Mouse (Mus musculus) liver, postnatal 0 days (tissue): ENCODE data around the gene Naif1. TPM values are rescaled to one million over a fixed set of nuclear protein-coding genes. Genes with fewer than 3 reads are reported as not detected.

Experiments used
- ATAC-seq: fragments of 200-750 bp; cut with Nextera tagmentation; 2 replicates; pipeline ENCODE4 v1.8.0; 2017; ENCODE audit warnings: mild to moderate bottlenecking, moderate library complexity
- DNase-seq: peaks from one replicate; pipeline ENCODE4 v3.0.0-alpha.2; 2016
- H3K27ac ChIP-seq: fragments of 300-500 bp; sonication (generic); 2 replicates; pipeline ENCODE4 v1.5.1; 2014; ENCODE audit warnings: antibody characterized with exemption, moderate library complexity, mild to moderate bottlenecking, low read depth
- H3K27me3 ChIP-seq: fragments of 300-500 bp; sonication (generic); 2 replicates; pipeline ENCODE4 v1.6.1; 2014; ENCODE audit warnings: low read length, control low read depth, mixed read lengths; ENCODE audit not compliant: insufficient read depth
- H3K36me3 ChIP-seq: fragments of 300-500 bp; sonication (generic); replicated peaks from 2 replicates; pipeline ENCODE4 v1.6.1; 2014; ENCODE audit warnings: mild to moderate bottlenecking, control low read depth, low read length, moderate library complexity, mixed read lengths; ENCODE audit not compliant: insufficient read depth
- H3K4me1 ChIP-seq: fragments of 300-500 bp; sonication (generic); 2 replicates; pipeline ENCODE4 v1.6.1; 2014; ENCODE audit warnings: antibody characterized with exemption, mild to moderate bottlenecking, control low read depth; ENCODE audit not compliant: insufficient read depth
- H3K4me2 ChIP-seq: fragments of 300-500 bp; sonication (generic); 2 replicates; pipeline ENCODE4 v1.6.1; 2014; ENCODE audit warnings: low read depth, mild to moderate bottlenecking, low read length, moderate library complexity, mixed read lengths
- H3K4me3 ChIP-seq: fragments of 300-500 bp; sonication (generic); 2 replicates; pipeline ENCODE4 v1.5.1; 2014; ENCODE audit warnings: low read depth, low read length
- H3K9ac ChIP-seq: fragments of 300-500 bp; sonication (generic); replicated peaks from 2 replicates; pipeline ENCODE4 v1.6.1; 2014; ENCODE audit warnings: mild to moderate bottlenecking, moderate library complexity
- H3K9me3 ChIP-seq: fragments of 300-500 bp; sonication (generic); 2 replicates; pipeline ENCODE4 v1.6.1; 2016; ENCODE audit warnings: mild to moderate bottlenecking, control low read depth, low read length, mixed read lengths
- CTCF ChIP-seq: sonication (generic); IDR thresholded peaks from 2 replicates; pipeline ENCODE4 v1.5.1; 2016; ENCODE audit warnings: antibody characterized with exemption, low read depth
- EP300 ChIP-seq: IDR thresholded peaks from 2 replicates; pipeline ENCODE4 v1.6.1; 2016; ENCODE audit warnings: antibody characterized with exemption, low read depth, mild to moderate bottlenecking
- WGBS: fragments of 180-500 bp; shearing (Covaris S2); extraction: QIAGEN DNeasy Blood & Tissue Kit; methylation state at CpG from one replicate; pipeline ENCODE4 v1.1.7; 2014; ENCODE audit not compliant: insufficient replicate concordance; 5-methylcytosine and 5-hydroxymethylcytosine counted together
- polyA plus RNA-seq: library from polyadenylated mRNA; unstranded; fragments of >200 nt; fragmentation: Nextera tagmentation; extraction: Ambion mirVana; gene quantifications from 2 replicates; pipeline ENCODE4 v1.2.1, GENCODE M21; 2015

The Naif1 gene
- polyA plus RNA-seq, 1 experiment from 2014 or later, result 1.6 TPM

GRCm38 (mm10) chr2:32482351-32482750 lies 32.1 kb downstream of the Naif1 start:
- 0 out of 2 replicates have a peak, but pooled peaks cover 4% of the 10 kb centered on the region for H3K9me3 ChIP-seq
- WGBS, result 88% methylated on average over 8 of the region's 8 CpGs
- H3K36me3 ChIP-seq, result no peaks in the 10 kb centered on the region
- ATAC-seq (no peak), DNase-seq (no peak)
- H3K4me1 ChIP-seq, result peaks cover 10% of the 10 kb centered on the region; the same call in 1 of the 2 replicates
- no peak overlapping the region for H3K4me3 ChIP-seq
- H3K9ac ChIP-seq, result no peak overlapping the region
- TF ChIP-seq EP300 (no peak), CTCF (no peak)
- no peak overlapping the region for H3K27ac ChIP-seq
- H3K4me2 ChIP-seq, result no peak overlapping the region
- H3K27me3 ChIP-seq, result no peaks in the 10 kb centered on the region

GRCm38 (mm10) chr2:32483179-32483875 lies 33.1 kb downstream of the Naif1 start:
- WGBS, result 71% methylated on average over 9 of the region's 9 CpGs
- Histone ChIP-seq H3K36me3 (no peaks in the 10 kb centered on the region), H3K9me3 (0 out of 2 replicates have a peak, but pooled peaks cover 4% of the 10 kb centered on the region), H3K9ac (no peak overlapping the region), H3K27ac (no peak overlapping the region), H3K4me3 (no peak overlapping the region), H3K4me2 (no peak overlapping the region), H3K27me3 (no peaks in the 10 kb centered on the region), H3K4me1 (peaks cover 10% of the 10 kb centered on the region; the same call in 1 of the 2 replicates)
- no peak for ATAC-seq
- TF ChIP-seq CTCF, result peak; percentile 44
- TF ChIP-seq EP300, result no peak
- DNase-seq, result no peak

DNA sequence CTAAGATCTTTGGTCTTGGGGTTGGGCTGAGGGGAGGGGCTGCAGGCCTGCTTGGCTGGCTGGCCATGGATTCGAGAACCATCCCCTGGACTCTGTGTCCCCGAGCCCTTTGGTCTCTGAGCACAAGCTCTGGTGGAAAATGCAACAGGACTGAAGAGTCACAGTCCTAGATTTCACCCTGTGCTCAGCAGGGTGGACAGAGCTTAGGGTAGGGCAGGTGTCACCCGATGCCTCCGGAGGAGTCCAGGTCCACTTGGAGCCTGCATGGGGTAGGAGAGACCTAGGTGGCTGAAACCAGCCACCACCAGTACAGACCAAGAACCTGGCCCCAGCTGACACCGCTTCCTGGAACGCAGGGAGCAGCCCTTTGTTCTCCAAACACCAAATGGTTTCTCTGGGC lies 34.7 kb downstream of the Naif1 start:
- Histone ChIP-seq H3K9me3 (no peaks in the 10 kb centered on the region), H3K4me1 (peaks cover 10% of the 10 kb centered on the region; the same call in 1 of the 2 replicates), H3K9ac (no peak overlapping the region), H3K27me3 (no peaks in the 10 kb centered on the region), H3K4me3 (no peak overlapping the region), H3K4me2 (no peak overlapping the region), H3K27ac (no peak overlapping the region), H3K36me3 (no peaks in the 10 kb centered on the region)
- ATAC-seq (no peak), DNase-seq (no peak)
- WGBS, result 77% methylated on average over 6 of the region's 6 CpGs
- TF ChIP-seq EP300, result no peak
- no peak for TF ChIP-seq CTCF

DNA sequence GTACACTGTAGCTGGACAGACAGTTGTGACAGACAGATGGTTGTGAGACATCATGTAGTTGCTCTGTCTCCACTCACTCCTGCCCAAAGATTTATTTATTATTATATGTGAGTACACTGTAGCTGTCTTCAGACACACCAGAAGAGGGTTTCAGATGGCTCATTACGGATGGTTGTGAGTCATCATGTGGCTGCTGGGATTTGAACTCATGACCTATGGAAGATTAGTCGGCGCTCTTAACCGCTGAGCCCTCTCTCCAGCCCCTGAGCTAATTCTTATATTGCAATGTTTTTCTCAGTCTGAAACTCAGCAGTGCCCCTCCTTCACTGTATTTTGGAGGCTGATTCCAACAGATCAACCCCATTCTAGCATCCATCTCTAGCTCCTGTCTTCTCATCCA lies 35.5 kb downstream of the Naif1 start:
- H3K36me3 ChIP-seq, result no peaks in the 10 kb centered on the region
- no peak for TF ChIP-seq CTCF
- no peak for TF ChIP-seq EP300
- WGBS, result 84% methylated on average over 4 of the region's 4 CpGs
- peak overlapping the region; percentile 38; the same call in 1 of the 2 replicates for H3K9ac ChIP-seq
- ATAC-seq (no peak), DNase-seq (no peak)
- H3K4me3 ChIP-seq, result no peak overlapping the region
- no peak overlapping the region for H3K27ac ChIP-seq
- H3K4me1 ChIP-seq, result peaks cover 10% of the 10 kb centered on the region; the same call in 1 of the 2 replicates
- H3K9me3 ChIP-seq, result no peaks in the 10 kb centered on the region
- no peaks in the 10 kb centered on the region for H3K27me3 ChIP-seq
- no peak overlapping the region for H3K4me2 ChIP-seq

GRCm38 (mm10) chr2:32486155-32486554 lies 35.9 kb downstream of the Naif1 start:
- WGBS, result 69% methylated on average over 9 of the region's 9 CpGs
- Histone ChIP-seq H3K4me3 (no peak overlapping the region), H3K4me2 (no peak overlapping the region), H3K9me3 (no peaks in the 10 kb centered on the region), H3K36me3 (no peaks in the 10 kb centered on the region), H3K27me3 (no peaks in the 10 kb centered on the region), H3K4me1 (peaks cover 10% of the 10 kb centered on the region; the same call in 1 of the 2 replicates), H3K27ac (no peak overlapping the region), H3K9ac (peak overlapping the region; percentile 38; the same call in 1 of the 2 replicates)
- TF ChIP-seq EP300, result peak; percentile 62
- TF ChIP-seq CTCF, result no peak
- DNase-seq (no peak), ATAC-seq (peak; percentile 46)

GRCm38 (mm10) chr2:32487124-32487623 lies 36.9 kb downstream of the Naif1 start:
- no peaks in the 10 kb centered on the region for H3K36me3 ChIP-seq
- TF ChIP-seq EP300 (peak; percentile 44; the same call in 1 of the 2 replicates), CTCF (peak; percentile 90)
- H3K9ac ChIP-seq, result no peak overlapping the region
- H3K4me2 ChIP-seq, result no peak overlapping the region
- DNase-seq (peak; percentile 94), ATAC-seq (peak; percentile 79)
- 6% methylated on average over 6 of the region's 6 CpGs for WGBS
- H3K9me3 ChIP-seq, result no peaks in the 10 kb centered on the region
- no peak overlapping the region for H3K27ac ChIP-seq
- no peaks in the 10 kb centered on the region for H3K27me3 ChIP-seq
- peaks cover 10% of the 10 kb centered on the region; the same call in 1 of the 2 replicates for H3K4me1 ChIP-seq
- no peak overlapping the region for H3K4me3 ChIP-seq
